Mouse (Mus musculus) small intestine, adult 2 months (tissue): Measurements from ENCODE around the gene Map3k13.

Experiments used
- CTCF ChIP-seq: fragments of 200-500 bp; IDR thresholded peaks from 2 replicates; pipeline ENCODE4 v1.5.1; 2012; ENCODE audit warnings: low read depth, mild to moderate bottlenecking, control low read depth, inconsistent platforms, low read length, moderate library complexity, mixed read lengths; ENCODE audit not compliant: insufficient replicate concordance, insufficient read length; ENCODE audit errors: extremely low read depth
- POLR2A ChIP-seq: fragments of 200-500 bp; IDR thresholded peaks from 2 replicates; pipeline ENCODE4 v1.6.1; 2012; ENCODE audit warnings: low read depth, mild to moderate bottlenecking, control low read depth, inconsistent platforms, low read length, moderate library complexity

- TF ChIP-seq CTCF (no peak), POLR2A (no peak)
Measured at GRCm38 (mm10) chr16:21781895-21782294, 12.3 kb upstream of the Map3k13 start.
